Mouse (Mus musculus) ES-Bruce4 (cell line): ENCODE measurements around the gene Pdzd2.

Source experiments
- CTCF ChIP-seq: IDR thresholded peaks from one replicate; pipeline ENCODE4 v1.8.1; 2011; ENCODE audit warnings: low read depth, low read length
- POLR2A ChIP-seq: IDR thresholded peaks from one replicate; pipeline ENCODE4 v1.8.1; 2011; ENCODE audit warnings: low read length; ENCODE audit not compliant: insufficient read depth

GRCm38 (mm10) chr15:12545220-12545619 is 194.5 kb downstream of the Pdzd2 start:
- no peak for TF ChIP-seq POLR2A
- TF ChIP-seq CTCF = no peak
